Mouse (Mus musculus): ENCODE results near the gene Rab6b. TPM values are rescaled to one million over a fixed set of nuclear protein-coding genes. Genes with fewer than 3 reads are reported as not detected.
A peak's percentile ranks its signal among the peaks of the same experiment; 100 is the strongest.
"Not testable (repeated sequence)": the region's sequence is repeated elsewhere in the genome, so short reads cannot be mapped to it uniquely, and the experiment has no call there.

Gene Rab6b
- total RNA-seq, 2 experiments from 2014 or later = 0.61 to 0.72 TPM

- DNase-seq = no peak
These were observed 29.7 kb downstream of the Rab6b start for GRCm38 (mm10) chr9:103141266-103141665.

- no peak for DNase-seq
These were observed 32.3 kb downstream of the Rab6b start for GRCm38 (mm10) chr9:103143881-103144280.

- DNase-seq = no peak
These were observed 33.8 kb downstream of the Rab6b start for GRCm38 (mm10) chr9:103145351-103145750.

- DNase-seq = no peak
These were observed 34.7 kb downstream of the Rab6b start for GRCm38 (mm10) chr9:103146257-103146656.

- no peak for DNase-seq
These were observed 35.1 kb downstream of the Rab6b start for GRCm38 (mm10) chr9:103146703-103147102.

GRCm38 (mm10) chr9:103147103-103147502 lies 35.5 kb downstream of the Rab6b start:
- DNase-seq = no peak

- no peak for DNase-seq
These were observed 37.6 kb downstream of the Rab6b start for GRCm38 (mm10) chr9:103149074-103149799.

GRCm38 (mm10) chr9:103153286-103153685 lies 41.7 kb downstream of the Rab6b start:
- no peak for DNase-seq

GRCm38 (mm10) chr9:103154568-103154967 lies 43.0 kb downstream of the Rab6b start:
- no peak for DNase-seq

GRCm38 (mm10) chr9:103155158-103155557 lies 43.6 kb downstream of the Rab6b start:
- DNase-seq = not testable (repeated sequence)

- DNase-seq = no peak
These were observed 52.2 kb downstream of the Rab6b start for GRCm38 (mm10) chr9:103163806-103164205.

GRCm38 (mm10) chr9:103168046-103168445 lies 56.5 kb downstream of the Rab6b start:
- DNase-seq = no peak

GRCm38 (mm10) chr9:103168771-103169170 lies 57.2 kb downstream of the Rab6b start:
- no peak for DNase-seq

GRCm38 (mm10) chr9:103174771-103175519 lies 63.4 kb downstream of the Rab6b start:
- no peak for DNase-seq

- no peak for DNase-seq
These were observed 64.1 kb downstream of the Rab6b start for GRCm38 (mm10) chr9:103175692-103176091.

GRCm38 (mm10) chr9:103180303-103180702 lies 68.7 kb downstream of the Rab6b start:
- peak; percentile 73 for DNase-seq

GRCm38 (mm10) chr9:103180807-103181565 lies 69.4 kb downstream of the Rab6b start:
- DNase-seq = peak; percentile 69

- no peak for DNase-seq
These were observed 70.3 kb downstream of the Rab6b start for GRCm38 (mm10) chr9:103181886-103182285.

- no peak for DNase-seq
These were observed 73.3 kb downstream of the Rab6b start for GRCm38 (mm10) chr9:103184855-103185254.

- no peak for DNase-seq
These were observed 74.4 kb downstream of the Rab6b start for GRCm38 (mm10) chr9:103185946-103186345.

GRCm38 (mm10) chr9:103186747-103187146 lies 75.2 kb downstream of the Rab6b start:
- DNase-seq = no peak

GRCm38 (mm10) chr9:103188416-103188815 lies 76.8 kb downstream of the Rab6b start:
- DNase-seq = no peak
